Mouse (Mus musculus) limb, embryonic 12.5 days (tissue): ENCODE data around the gene Ccer2. TPM values are rescaled to one million over a fixed set of nuclear protein-coding genes. Genes with fewer than 3 reads are reported as not detected.

Source experiments
- ATAC-seq: fragments of 200-750 bp; cut with Nextera tagmentation; 2 replicates; pipeline ENCODE4 v1.8.0; 2017; ENCODE audit warnings: low read depth, moderate TSS enrichment; ENCODE audit not compliant: insufficient number of reproducible peaks, insufficient read depth, low FRiP score, low TSS enrichment
- H3K27ac ChIP-seq: fragments of 300-500 bp; sonication (generic); 2 replicates; pipeline ENCODE4 v1.5.1; 2016; ENCODE audit warnings: mild to moderate bottlenecking, moderate library complexity
- H3K27me3 ChIP-seq: fragments of 300-500 bp; sonication (generic); 2 replicates; pipeline ENCODE4 v1.6.1; 2016; ENCODE audit warnings: mild to moderate bottlenecking, moderate library complexity
- H3K36me3 ChIP-seq: fragments of 300-500 bp; sonication (generic); 2 replicates; pipeline ENCODE4 v1.6.1; 2016; ENCODE audit warnings: mild to moderate bottlenecking, moderate library complexity
- H3K4me1 ChIP-seq: fragments of 300-500 bp; sonication (generic); replicated peaks from 2 replicates; pipeline ENCODE4 v1.6.1; 2016
- H3K4me2 ChIP-seq: fragments of 300-500 bp; sonication (generic); 2 replicates; pipeline ENCODE4 v1.6.1; 2016; ENCODE audit warnings: mild to moderate bottlenecking, moderate library complexity
- H3K4me3 ChIP-seq: fragments of 300-500 bp; sonication (generic); replicated peaks from 2 replicates; pipeline ENCODE4 v1.5.1; 2016; ENCODE audit warnings: mild to moderate bottlenecking
- H3K9ac ChIP-seq: fragments of 300-500 bp; sonication (generic); replicated peaks from 2 replicates; pipeline ENCODE4 v1.6.1; 2016; ENCODE audit warnings: mild to moderate bottlenecking, moderate library complexity
- H3K9me3 ChIP-seq: fragments of 300-500 bp; sonication (generic); 2 replicates; pipeline ENCODE4 v1.6.1; 2016; ENCODE audit warnings: mild to moderate bottlenecking, moderate library complexity
- WGBS: fragments of 180-500 bp; shearing (Covaris S2); methylation state at CpG from one replicate; pipeline ENCODE4 v1.1.7; 2016; 5-methylcytosine and 5-hydroxymethylcytosine counted together
- polyA plus RNA-seq: library from polyadenylated mRNA; unstranded; fragments of >200 nt; fragmentation: Nextera tagmentation; extraction: Ambion mirVana; gene quantifications from 2 replicates; pipeline ENCODE4 v1.2.1, GENCODE M21; 2016

The Ccer2 gene
- polyA plus RNA-seq, 1 experiment from 2014 or later = 0.24 TPM

DNA sequence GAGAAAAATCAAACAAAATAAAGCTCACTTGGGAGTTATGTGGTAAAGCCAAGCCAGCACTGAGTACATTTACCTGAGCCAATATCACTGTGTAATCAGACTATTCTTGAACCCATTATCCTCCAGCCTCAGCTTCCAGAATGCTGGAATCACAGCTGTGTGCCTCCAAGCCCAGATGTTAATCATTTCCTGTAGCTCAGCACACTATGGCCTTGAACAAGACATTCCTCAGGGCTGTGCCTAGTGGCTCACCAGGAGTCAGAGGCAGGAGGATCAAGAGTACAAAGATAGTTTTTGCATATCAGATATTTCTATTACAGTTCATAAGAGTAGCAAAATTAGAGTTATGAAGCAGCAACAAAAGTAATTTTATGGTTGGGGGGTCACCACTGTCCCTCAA, 35.7 kb downstream of the Ccer2 start:
- Histone ChIP-seq H3K4me2 (no peak overlapping the region), H3K9ac (no peak overlapping the region), H3K9me3 (no peaks in the 10 kb centered on the region), H3K36me3 (peaks cover 16% of the 10 kb centered on the region), H3K4me1 (peaks cover 33% of the 10 kb centered on the region), H3K27ac (peak overlapping the region; percentile 59; the same call in 1 of the 2 replicates), H3K27me3 (no peaks in the 10 kb centered on the region), H3K4me3 (no peak overlapping the region)
- no peak for ATAC-seq

DNA sequence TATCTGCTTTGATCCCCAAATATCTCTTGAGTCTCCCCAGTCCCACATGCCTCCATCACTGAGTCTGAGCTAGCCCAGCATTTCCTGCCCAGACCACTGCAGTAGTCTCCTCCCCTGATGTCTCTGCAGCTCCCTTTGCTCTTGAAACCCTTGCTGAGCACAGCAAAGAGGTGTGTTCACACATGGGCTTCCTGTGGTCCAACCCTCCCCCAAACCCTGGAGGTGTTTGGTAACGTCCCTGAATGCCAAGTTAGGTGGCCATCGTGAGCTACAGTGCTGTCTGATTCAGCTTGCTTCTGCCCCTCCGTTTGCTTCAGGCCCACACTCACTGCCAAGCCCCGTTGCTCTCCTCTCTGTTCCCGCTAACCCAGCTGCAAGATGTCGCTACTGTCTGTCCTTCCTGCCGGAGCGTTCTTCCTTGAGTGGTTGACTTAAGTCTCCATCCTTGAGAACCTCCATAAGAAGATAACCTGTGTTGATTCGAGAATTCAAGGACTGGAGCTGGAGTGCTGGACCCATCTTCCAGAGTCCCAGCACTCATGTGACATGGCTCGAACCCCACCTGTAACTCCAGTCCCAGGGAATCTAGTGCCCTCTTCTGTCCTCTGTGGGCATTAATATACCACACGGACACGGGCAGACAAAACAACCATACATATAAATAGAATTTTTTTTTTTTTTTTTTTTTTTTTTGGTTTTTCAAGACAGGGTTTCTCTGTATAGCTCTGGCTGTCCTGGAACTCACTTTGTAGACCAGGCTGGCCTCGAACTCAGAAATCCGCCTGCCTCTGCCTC, 36.6 kb downstream of the Ccer2 start:
- H3K4me2 ChIP-seq = no peak overlapping the region
- H3K27ac ChIP-seq = peak overlapping the region; percentile 59
- peaks cover 37% of the 10 kb centered on the region for H3K4me1 ChIP-seq
- no peaks in the 10 kb centered on the region for H3K9me3 ChIP-seq
- peaks cover 8% of the 10 kb centered on the region for H3K36me3 ChIP-seq
- no peaks in the 10 kb centered on the region for H3K27me3 ChIP-seq
- ATAC-seq = no peak
- WGBS = 76% methylated on average over 14 of the region's 14 CpGs
- no peak overlapping the region for H3K9ac ChIP-seq
- no peak overlapping the region for H3K4me3 ChIP-seq

DNA sequence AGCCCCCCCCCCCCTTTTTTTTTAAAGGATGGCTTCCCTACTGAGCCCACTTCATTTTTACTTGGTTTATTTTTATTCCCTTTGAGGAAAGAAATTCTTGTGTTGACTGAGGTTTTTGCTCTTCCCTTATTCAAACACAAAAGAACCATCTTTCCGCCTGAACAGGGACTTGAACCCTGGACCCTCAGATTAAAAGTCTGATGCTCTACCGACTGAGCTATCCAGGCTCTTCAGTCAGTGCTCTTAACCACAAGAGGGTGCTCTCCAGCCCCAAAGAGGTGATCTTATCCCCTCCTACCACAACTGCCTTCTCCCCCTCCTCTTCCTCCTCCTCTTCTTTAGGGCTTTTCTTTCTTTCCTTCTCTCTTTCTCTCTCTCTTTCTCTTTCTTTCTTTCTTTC, 37.9 kb downstream of the Ccer2 start:
- H3K4me2 ChIP-seq = no peak overlapping the region
- 50% methylated on average over 2 of the region's 2 CpGs for WGBS
- H3K9me3 ChIP-seq = no peaks in the 10 kb centered on the region
- H3K4me3 ChIP-seq = no peak overlapping the region
- H3K27me3 ChIP-seq = no peaks in the 10 kb centered on the region
- no peak for ATAC-seq
- H3K36me3 ChIP-seq = no peaks in the 10 kb centered on the region
- H3K9ac ChIP-seq = no peak overlapping the region
- peaks cover 35% of the 10 kb centered on the region for H3K4me1 ChIP-seq
- no peak overlapping the region for H3K27ac ChIP-seq

DNA sequence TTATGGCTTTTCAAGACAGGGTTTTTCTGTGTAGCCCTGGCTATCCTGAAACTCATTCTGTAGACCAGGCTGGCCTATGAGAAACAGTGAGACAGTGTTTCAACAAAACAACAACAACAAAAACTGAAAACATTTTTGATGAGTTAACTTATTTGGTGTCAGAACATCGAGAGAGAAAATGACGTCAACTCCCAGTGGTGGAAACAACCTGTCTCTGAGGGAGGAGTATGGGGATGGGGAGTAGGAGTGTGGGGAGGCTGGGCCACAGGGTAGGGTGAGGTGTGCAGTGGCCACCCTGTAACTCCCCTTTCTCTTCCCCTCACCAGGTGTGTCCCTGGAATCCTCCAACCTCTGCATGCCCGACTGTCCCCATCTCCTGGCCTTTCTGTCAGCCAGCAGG, 38.5 kb downstream of the Ccer2 start:
- 73% methylated on average over 3 of the region's 3 CpGs for WGBS
- H3K4me2 ChIP-seq = no peak overlapping the region
- ATAC-seq = no peak
- H3K9ac ChIP-seq = no peak overlapping the region
- H3K9me3 ChIP-seq = no peaks in the 10 kb centered on the region
- no peaks in the 10 kb centered on the region for H3K27me3 ChIP-seq
- no peaks in the 10 kb centered on the region for H3K36me3 ChIP-seq
- no peak overlapping the region for H3K4me3 ChIP-seq
- peaks cover 29% of the 10 kb centered on the region for H3K4me1 ChIP-seq
- H3K27ac ChIP-seq = no peak overlapping the region

DNA sequence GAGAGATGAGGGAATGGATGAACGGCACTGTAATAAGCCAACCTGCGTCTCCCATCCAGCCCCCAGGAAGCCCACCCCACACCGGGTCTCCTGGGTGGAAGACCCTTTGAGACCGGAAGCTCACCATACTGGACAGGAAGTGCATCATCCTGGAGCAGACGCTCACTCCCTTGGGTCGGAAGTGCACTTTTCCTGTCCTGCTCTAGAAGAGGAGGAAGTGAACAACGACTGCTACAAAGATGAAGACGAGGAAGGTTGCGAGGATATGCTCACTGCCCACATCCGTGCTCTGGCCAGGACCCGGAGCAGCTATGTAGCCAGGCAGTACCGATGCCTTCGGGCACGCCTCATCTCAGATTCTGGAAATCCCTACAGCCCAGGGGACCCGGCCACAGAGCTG, 39.9 kb downstream of the Ccer2 start:
- 85% methylated on average over 15 of the region's 15 CpGs for WGBS
- Histone ChIP-seq H3K4me2 (peak overlapping the region; percentile 50; the same call in 1 of the 2 replicates), H3K4me1 (peaks cover 17% of the 10 kb centered on the region), H3K9me3 (no peaks in the 10 kb centered on the region), H3K27ac (no peak overlapping the region), H3K36me3 (no peaks in the 10 kb centered on the region), H3K9ac (no peak overlapping the region), H3K27me3 (no peaks in the 10 kb centered on the region), H3K4me3 (no peak overlapping the region)
- ATAC-seq = no peak

DNA sequence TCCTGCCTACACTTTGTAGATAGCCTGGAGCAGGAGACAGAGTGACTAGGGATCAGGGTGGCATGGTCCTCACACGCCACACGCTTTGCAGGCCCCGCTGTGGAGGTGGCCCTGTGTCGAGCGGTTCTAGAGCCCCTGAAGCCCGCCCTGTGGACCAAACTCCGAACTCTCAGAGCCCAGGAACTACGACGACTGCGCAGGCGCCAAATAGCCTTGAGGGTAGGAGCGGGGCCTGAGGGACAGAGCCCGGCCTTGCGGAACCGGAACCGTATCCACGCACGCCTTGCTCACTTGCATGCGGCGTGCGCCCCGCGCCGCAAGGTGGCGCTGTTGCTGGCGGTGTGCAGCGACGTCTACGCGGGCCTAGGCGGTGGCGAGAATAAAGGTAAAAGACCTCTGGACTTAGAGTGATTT, 40.6 kb downstream of the Ccer2 start:
- H3K27ac ChIP-seq = no peak overlapping the region; the same call in 1 of the 2 replicates
- H3K9me3 ChIP-seq = no peaks in the 10 kb centered on the region
- H3K4me2 ChIP-seq = peak overlapping the region; percentile 50
- no peaks in the 10 kb centered on the region for H3K36me3 ChIP-seq
- ATAC-seq = no peak
- H3K27me3 ChIP-seq = no peaks in the 10 kb centered on the region
- H3K4me1 ChIP-seq = peaks cover 17% of the 10 kb centered on the region
- peak overlapping the region; percentile 46; the same call in 1 of the 2 replicates for H3K9ac ChIP-seq
- H3K4me3 ChIP-seq = peak overlapping the region; percentile 19
- WGBS = 15% methylated on average over 32 of the region's 32 CpGs

DNA sequence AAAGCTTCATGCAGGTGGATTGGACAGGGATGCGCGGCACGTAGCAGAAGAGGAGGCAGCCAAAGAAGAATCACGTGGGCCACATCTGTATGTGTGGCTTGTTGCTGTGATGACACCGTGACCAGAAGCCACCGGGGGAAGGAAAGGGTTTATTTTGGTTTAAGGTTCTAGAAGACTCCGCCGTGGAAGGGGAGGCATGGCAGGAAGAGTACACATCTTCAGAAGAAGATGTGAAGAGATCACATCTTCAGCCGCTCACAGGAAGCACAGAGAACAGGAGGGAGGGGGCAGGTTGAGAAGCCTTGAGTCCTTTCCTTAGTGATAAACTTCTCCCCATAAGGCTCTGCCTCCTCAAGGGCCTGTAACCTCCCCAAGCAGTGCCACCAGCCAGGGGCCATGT, 44.0 kb downstream of the Ccer2 start:
- Histone ChIP-seq H3K4me2 (no peak overlapping the region), H3K36me3 (no peaks in the 10 kb centered on the region), H3K9ac (no peak overlapping the region), H3K27ac (no peak overlapping the region), H3K27me3 (no peaks in the 10 kb centered on the region), H3K9me3 (no peaks in the 10 kb centered on the region), H3K4me1 (peaks cover 35% of the 10 kb centered on the region), H3K4me3 (no peak overlapping the region)
- no peak for ATAC-seq
- WGBS = 95% methylated on average over 9 of the region's 9 CpGs

DNA sequence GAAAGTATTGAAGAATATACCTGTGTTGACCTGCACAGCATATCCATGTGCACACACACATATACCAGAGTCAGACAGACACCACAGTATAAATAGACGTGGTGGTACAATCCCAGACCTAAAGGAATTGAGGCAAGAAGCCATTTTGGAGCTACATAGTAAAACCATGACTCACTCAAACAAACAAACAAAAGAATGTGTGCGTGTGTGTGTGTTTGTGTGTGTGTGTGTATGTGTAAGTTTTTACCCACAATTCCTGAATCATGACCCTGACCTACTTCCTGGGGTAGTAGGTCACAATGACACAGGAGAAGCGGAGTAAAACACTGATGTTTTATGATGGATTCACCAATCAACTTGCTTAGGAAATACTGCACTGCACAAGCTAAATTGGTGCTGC, 45.5 kb downstream of the Ccer2 start:
- Histone ChIP-seq H3K36me3 (no peaks in the 10 kb centered on the region), H3K9ac (no peak overlapping the region), H3K27ac (peak overlapping the region; percentile 94), H3K9me3 (no peaks in the 10 kb centered on the region), H3K4me2 (no peak overlapping the region), H3K27me3 (no peaks in the 10 kb centered on the region), H3K4me3 (no peak overlapping the region), H3K4me1 (peaks cover 34% of the 10 kb centered on the region)
- WGBS = 75% methylated on average over 3 of the region's 3 CpGs
- ATAC-seq = no peak

DNA sequence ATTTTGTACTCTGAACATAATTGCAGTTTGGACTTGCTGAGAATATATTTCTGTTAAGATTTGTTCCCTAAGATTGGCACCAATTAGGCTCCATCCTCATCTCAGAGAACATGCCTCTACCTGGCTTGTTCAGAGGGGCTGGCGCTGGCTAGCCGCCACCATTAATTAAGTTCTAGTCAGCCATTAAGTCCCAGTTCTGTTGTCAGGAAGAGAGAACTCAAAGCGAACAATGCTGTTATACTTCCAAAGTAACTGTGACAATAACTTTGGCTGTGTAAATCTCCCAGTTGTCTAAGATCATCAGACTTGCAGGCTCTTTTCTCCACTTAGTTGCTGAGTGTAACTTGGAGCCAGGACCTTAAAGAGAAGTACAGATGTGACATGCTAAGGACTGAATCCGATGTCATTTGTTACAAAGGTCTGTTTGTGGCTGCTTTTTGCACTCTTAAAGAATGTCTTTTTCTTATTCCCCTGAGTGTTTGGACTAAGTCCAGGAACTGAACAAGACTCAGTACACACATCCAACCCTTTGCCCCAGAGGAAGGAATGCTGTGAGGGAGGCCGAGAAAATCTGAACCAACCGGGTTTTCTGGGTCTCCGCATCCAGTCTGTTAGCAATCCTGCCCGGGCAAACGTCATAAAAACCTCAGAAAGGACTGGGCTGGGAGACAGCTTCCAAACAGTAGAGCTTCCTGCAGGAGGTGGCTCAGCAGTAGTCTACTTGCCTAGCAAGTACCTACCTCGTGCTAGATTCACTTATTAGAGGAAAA, 46.1 kb downstream of the Ccer2 start:
- Histone ChIP-seq H3K4me2 (peak overlapping the region; percentile 32), H3K36me3 (no peaks in the 10 kb centered on the region), H3K27ac (peak overlapping the region; percentile 94), H3K9me3 (no peaks in the 10 kb centered on the region), H3K4me3 (no peak overlapping the region), H3K9ac (no peak overlapping the region), H3K4me1 (peaks cover 27% of the 10 kb centered on the region), H3K27me3 (no peaks in the 10 kb centered on the region)
- 14% methylated on average over 10 of the region's 10 CpGs for WGBS
- peak; percentile 33 for ATAC-seq

DNA sequence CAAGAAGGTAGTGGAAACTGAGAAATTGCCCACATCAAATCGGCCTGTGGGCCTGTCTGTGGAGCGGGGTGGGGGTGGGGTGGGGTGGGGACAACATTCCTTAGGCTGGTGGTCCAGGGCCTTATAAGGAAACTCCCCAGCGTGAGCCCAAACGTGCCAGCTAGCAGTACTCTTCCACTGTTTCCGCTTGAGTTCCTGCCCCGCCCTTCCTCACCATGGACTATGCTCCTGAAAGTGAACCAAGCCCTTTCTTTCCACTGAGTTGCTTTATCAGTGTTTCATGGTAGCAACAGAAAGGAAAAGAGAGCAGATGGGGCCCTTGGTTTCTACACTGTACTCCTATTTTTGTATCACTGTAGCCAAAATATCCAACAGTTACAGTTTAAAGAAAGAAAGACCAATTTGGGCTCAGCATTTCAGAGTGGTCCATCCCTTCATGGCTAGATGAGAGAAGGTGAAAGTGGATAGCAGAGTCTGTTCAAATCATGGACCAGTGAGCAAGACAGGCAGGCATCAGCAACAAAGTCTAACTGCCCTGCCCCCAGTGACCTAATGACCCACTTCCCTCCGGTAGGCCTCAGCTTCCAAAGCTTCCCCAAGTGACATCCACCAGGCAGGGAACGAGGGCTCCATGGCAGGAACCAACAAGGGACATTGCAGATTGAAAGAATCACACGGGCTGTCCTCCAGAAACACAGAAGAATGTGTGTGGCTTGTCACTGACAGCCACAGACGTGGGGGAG, 47.0 kb downstream of the Ccer2 start:
- H3K4me3 ChIP-seq = no peak overlapping the region
- H3K4me1 ChIP-seq = peaks cover 33% of the 10 kb centered on the region
- no peaks in the 10 kb centered on the region for H3K9me3 ChIP-seq
- H3K27me3 ChIP-seq = no peaks in the 10 kb centered on the region
- H3K27ac ChIP-seq = peak overlapping the region; percentile 94
- 10% methylated on average over 10 of the region's 10 CpGs for whole genome bisulfite sequencing
- peak overlapping the region; percentile 32 for H3K4me2 ChIP-seq
- ATAC-seq = peak; percentile 54
- peak overlapping the region; percentile 27; the same call in 1 of the 2 replicates for H3K9ac ChIP-seq
- H3K36me3 ChIP-seq = no peaks in the 10 kb centered on the region

DNA sequence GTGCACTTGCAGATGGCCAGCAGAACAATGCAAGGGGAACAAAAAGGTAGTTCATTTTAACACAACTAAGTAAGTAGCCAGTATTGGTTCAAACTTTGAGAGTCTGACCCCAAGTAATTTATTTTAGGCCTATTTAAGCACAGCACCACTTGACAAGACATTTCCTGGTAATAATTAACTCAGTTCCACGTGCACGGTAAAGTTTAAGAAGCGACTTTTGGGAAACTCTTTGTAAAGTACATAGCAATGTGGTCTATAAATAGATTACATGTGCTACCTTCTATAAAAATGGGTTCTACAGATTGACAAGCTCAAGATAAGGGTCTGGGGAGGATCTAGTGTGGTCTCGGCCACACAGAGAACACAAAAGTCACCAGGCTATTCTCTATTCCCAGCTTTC, 47.8 kb downstream of the Ccer2 start:
- no peak overlapping the region for H3K9ac ChIP-seq
- no peaks in the 10 kb centered on the region for H3K36me3 ChIP-seq
- ATAC-seq = no peak
- no peak overlapping the region for H3K4me3 ChIP-seq
- 37% methylated on average over 4 of the region's 4 CpGs for WGBS
- H3K27ac ChIP-seq = peak overlapping the region; percentile 94
- H3K9me3 ChIP-seq = no peaks in the 10 kb centered on the region
- 0 out of 2 replicates have a peak overlapping the region, but pooled peaks have one; percentile 32 for H3K4me2 ChIP-seq
- peaks cover 36% of the 10 kb centered on the region for H3K4me1 ChIP-seq
- no peaks in the 10 kb centered on the region for H3K27me3 ChIP-seq
